In genomic region chr17:5254717-5255617, GRCm38 (mm10) we compare ENCODE assay signal across 17 mouse cellular contexts.
DNase-seq lines count a peak whose midpoint lies in the region; ATAC-seq and TF ChIP-seq lines count a peak whose summit lies in the region.
"Had no signal": no experiment of that assay in that cellular context is flagged by ENCODE, and none has a peak within 500 bp of the region (broad histone marks: within the 10 kb centered on the region; RNA-seq: fewer than 3 reads in every experiment).

No protein-coding gene starts in this region.

- H3K36me3 ChIP-seq in forebrain, embryonic 12.5 days (replicated peaks): no peaks in the 10 kb centered on the region
- no peaks in the 10 kb centered on the region for H3K36me3 ChIP-seq in forebrain, postnatal 0 days (ENCODE audit: insufficient read depth)
- no peaks in the 10 kb centered on the region for H3K36me3 ChIP-seq in midbrain, embryonic 16.5 days (ENCODE audit: control insufficient read depth, insufficient read depth, low read length)
- H3K36me3 ChIP-seq: heart, embryonic 12.5 days; liver, embryonic 15.5 days had no signal

- H3K4me2 ChIP-seq in forebrain, embryonic 12.5 days: no peak overlapping the region; the same call in 1 of the 2 replicates
- H3K4me2 ChIP-seq in forebrain, postnatal 0 days (ENCODE audit: low read depth): no peak overlapping the region
- H3K4me2 ChIP-seq in midbrain, embryonic 16.5 days (ENCODE audit: low read length): no peak overlapping the region
- H3K4me2 ChIP-seq: heart, embryonic 12.5 days; limb, embryonic 15.5 days; liver, embryonic 15.5 days had no signal

- no peak for TF ChIP-seq CTCF in layer of hippocampus, adult 2 months (conservative IDR thresholded peaks at IDR 0.05)
- TF ChIP-seq CTCF in forebrain, postnatal 0 days (IDR thresholded peaks at IDR 0.05; ENCODE audit: low read depth): no peak

- H3K9me3 ChIP-seq in forebrain, embryonic 12.5 days: no peaks in the 10 kb centered on the region
- H3K9me3 ChIP-seq in forebrain, postnatal 0 days (ENCODE audit: low read length): no peaks in the 10 kb centered on the region
- H3K9me3 ChIP-seq in midbrain, embryonic 16.5 days (replicated peaks; ENCODE audit: control insufficient read depth, low read length, poor library complexity, severe bottlenecking): no peaks in the 10 kb centered on the region
- H3K9me3 ChIP-seq: heart, embryonic 12.5 days; limb, embryonic 15.5 days; liver, embryonic 15.5 days had no signal

- 23% methylated on average over 16 of the region's 16 CpGs for WGBS in forebrain, embryonic 12.5 days
- 32% methylated on average over 16 of the region's 16 CpGs for WGBS in forebrain, postnatal 0 days
- 36% methylated on average over 16 of the region's 16 CpGs for WGBS in midbrain, embryonic 16.5 days

- peaks cover 3% of the 10 kb centered on the region; the same call in 1 of the 2 replicates for H3K27me3 ChIP-seq in forebrain, embryonic 12.5 days
- H3K27me3 ChIP-seq in forebrain, postnatal 0 days (ENCODE audit: insufficient read depth, low read length): no peaks in the 10 kb centered on the region
- H3K27me3 ChIP-seq in midbrain, embryonic 16.5 days (ENCODE audit: control insufficient read depth, insufficient read depth, low read depth, low read length): no peaks in the 10 kb centered on the region
- H3K27me3 ChIP-seq: heart, embryonic 12.5 days; limb, embryonic 15.5 days; liver, embryonic 15.5 days had no signal

- peaks cover 43% of the 10 kb centered on the region for H3K4me1 ChIP-seq in forebrain, embryonic 12.5 days
- H3K4me1 ChIP-seq in forebrain, postnatal 0 days (ENCODE audit: insufficient read depth): peaks cover 12% of the 10 kb centered on the region
- peaks cover 20% of the 10 kb centered on the region for H3K4me1 ChIP-seq in midbrain, embryonic 16.5 days (ENCODE audit: control insufficient read depth, insufficient read depth, low read length)

- peak; percentile 40; the same call in 1 of the 2 replicates for ATAC-seq in forebrain, embryonic 12.5 days (ENCODE audit: low FRiP score)
- ATAC-seq in forebrain, postnatal 0 days: peak; percentile 57; the same call in 1 of the 2 replicates
- ATAC-seq in midbrain, embryonic 16.5 days: no peak

- DNase-seq in layer of hippocampus, adult 2 months (ENCODE audit: low spot score in 2 of 2): no peak
- no peak for DNase-seq in layer of hippocampus, adult 9-11 months
- DNase-seq in forebrain, postnatal 0 days: no peak
- no peak for DNase-seq in heart, adult 11 months
- no peak for DNase-seq in adrenal gland, adult 18-20 months (ENCODE audit: low spot score in 2 of 2)
- DNase-seq: adrenal gland, adult 2 months; cerebellum, adult 11 months; cerebellum, postnatal 10 days; heart, postnatal 14 days; kidney, adult 8-10 months; kidney, postnatal 25 days; thymus, postnatal 36 days had no signal

- H3K9ac ChIP-seq in forebrain, embryonic 12.5 days: no peak overlapping the region; the same call in 1 of the 2 replicates
- no peak overlapping the region for H3K9ac ChIP-seq in forebrain, postnatal 0 days
- H3K9ac ChIP-seq in midbrain, embryonic 16.5 days (ENCODE audit: low read depth, low read length): 0 out of 2 replicates have a peak overlapping the region, but pooled peaks have one; percentile 24
- H3K9ac ChIP-seq: heart, embryonic 12.5 days; limb, embryonic 15.5 days; liver, embryonic 15.5 days had no signal

- no peak overlapping the region for H3K4me3 ChIP-seq in layer of hippocampus, adult 2 months
- no peak overlapping the region for H3K4me3 ChIP-seq in forebrain, embryonic 12.5 days (replicated peaks)
- H3K4me3 ChIP-seq in forebrain, postnatal 0 days (ENCODE audit: low read depth, low read length): no peak overlapping the region
- no peak overlapping the region for H3K4me3 ChIP-seq in midbrain, embryonic 16.5 days (ENCODE audit: low read depth, low read length)
- H3K4me3 ChIP-seq: heart, embryonic 12.5 days; limb, embryonic 15.5 days; liver, embryonic 15.5 days had no signal

- peak overlapping the region; percentile 8; the same call in 1 of the 2 replicates for H3K27ac ChIP-seq in layer of hippocampus, adult 2 months
- H3K27ac ChIP-seq in forebrain, embryonic 12.5 days: peak overlapping the region; percentile 1; the same call in 1 of the 2 replicates
- 0 out of 2 replicates have a peak overlapping the region, but pooled peaks have one; percentile 58 for H3K27ac ChIP-seq in forebrain, postnatal 0 days (ENCODE audit: low read depth, low read length)
- 0 out of 2 replicates have a peak overlapping the region, but pooled peaks have one; percentile 34 for H3K27ac ChIP-seq in midbrain, embryonic 16.5 days (ENCODE audit: low read length)
- H3K27ac ChIP-seq: limb, embryonic 15.5 days; liver, embryonic 15.5 days had no signal

Comparison
In these comparisons a context has a peak if more than half of its experiments do, and no peak if none do; other contexts are left out.
1. H3K27ac ChIP-seq: peak in every context shown above with its lines; median percentile 58 in forebrain, postnatal 0 days; 34 in midbrain, embryonic 16.5 days; 8 in layer of hippocampus, adult 2 months; 1 in forebrain, embryonic 12.5 days.